Mouse (Mus musculus) midbrain, embryonic 13.5 days (tissue): ENCODE data around the gene Ddost. TPM values are rescaled to one million over a fixed set of nuclear protein-coding genes. Genes with fewer than 3 reads are reported as not detected.
A peak's percentile ranks its signal among the peaks of the same experiment; 100 is the strongest.

Experiments
- ATAC-seq: fragments of 200-750 bp; cut with Nextera tagmentation; 2 replicates; pipeline ENCODE4 v1.8.0; 2017; ENCODE audit warnings: mild to moderate bottlenecking, moderate TSS enrichment, moderate library complexity
- H3K27ac ChIP-seq: fragments of 300-500 bp; sonication (generic); 2 replicates; pipeline ENCODE4 v1.5.1; 2015; ENCODE audit warnings: inconsistent platforms, mild to moderate bottlenecking, moderate library complexity
- H3K27me3 ChIP-seq: fragments of 300-500 bp; sonication (generic); 2 replicates; pipeline ENCODE4 v1.6.1; 2015; ENCODE audit warnings: mild to moderate bottlenecking, inconsistent platforms
- H3K36me3 ChIP-seq: fragments of 300-500 bp; sonication (generic); 2 replicates; pipeline ENCODE4 v1.6.1; 2015; ENCODE audit warnings: mild to moderate bottlenecking, inconsistent platforms
- H3K4me1 ChIP-seq: fragments of 300-500 bp; sonication (generic); replicated peaks from 2 replicates; pipeline ENCODE4 v1.6.1; 2015; ENCODE audit warnings: inconsistent platforms
- H3K4me2 ChIP-seq: fragments of 300-500 bp; sonication (generic); replicated peaks from 2 replicates; pipeline ENCODE4 v1.6.1; 2015; ENCODE audit warnings: moderate library complexity, mild to moderate bottlenecking, inconsistent platforms
- H3K4me3 ChIP-seq: fragments of 300-500 bp; sonication (generic); replicated peaks from 2 replicates; pipeline ENCODE4 v1.5.1; 2015; ENCODE audit warnings: mild to moderate bottlenecking, inconsistent platforms
- H3K9ac ChIP-seq: fragments of 300-500 bp; sonication (generic); replicated peaks from 2 replicates; pipeline ENCODE4 v1.6.1; 2015; ENCODE audit warnings: mild to moderate bottlenecking, inconsistent platforms
- H3K9me3 ChIP-seq: fragments of 300-500 bp; sonication (generic); 2 replicates; pipeline ENCODE4 v1.6.1; 2016; ENCODE audit warnings: mild to moderate bottlenecking, inconsistent platforms
- WGBS: fragments of 180-500 bp; shearing (Covaris S2); methylation state at CpG from one replicate; pipeline ENCODE4 v1.1.7; 2015; 5-methylcytosine and 5-hydroxymethylcytosine counted together
- polyA plus RNA-seq: library from polyadenylated mRNA; unstranded; fragments of >200 nt; fragmentation: Nextera tagmentation; extraction: Ambion mirVana; gene quantifications from 2 replicates; pipeline ENCODE4 v1.2.1, GENCODE M21; 2015

Ddost gene
- 192 and 200 TPM in 2 replicates for polyA plus RNA-seq

DNA sequence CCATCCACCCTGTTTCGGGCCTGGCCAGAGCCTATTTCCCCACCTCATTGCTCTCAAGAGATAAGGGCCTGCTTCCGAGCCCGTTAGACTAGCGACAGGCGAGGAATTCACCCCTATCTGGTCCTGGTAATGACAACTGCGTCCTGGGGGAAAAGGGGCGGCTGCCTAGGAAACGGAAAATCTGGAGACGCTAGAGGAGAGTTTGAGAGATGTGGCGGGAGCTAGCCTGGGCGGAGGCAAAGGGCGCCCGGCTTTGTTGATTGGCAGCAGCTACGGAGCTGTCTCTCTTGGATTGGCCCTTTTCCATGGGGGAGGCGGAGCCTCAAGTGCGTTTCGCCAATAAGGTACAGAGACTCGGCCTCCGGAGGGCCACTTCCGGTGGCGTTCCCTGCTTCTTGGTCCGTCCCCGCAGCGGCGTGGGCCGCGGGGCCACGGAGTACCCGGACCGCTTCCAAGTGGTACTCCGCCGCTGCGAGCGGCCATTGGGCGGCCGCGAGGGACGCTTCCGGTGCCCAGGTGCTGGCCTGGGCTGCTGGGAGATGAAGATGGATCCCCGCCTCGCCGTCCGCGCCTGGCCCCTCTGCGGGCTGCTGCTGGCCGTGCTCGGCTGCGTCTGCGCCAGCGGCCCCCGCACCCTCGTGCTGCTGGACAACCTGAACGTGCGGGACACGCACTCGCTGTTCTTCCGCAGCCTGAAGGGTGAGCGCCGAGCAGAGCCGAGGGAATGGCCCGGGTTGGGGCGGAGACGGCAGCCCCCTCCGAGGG lies at the start of gene Ddost:
TSS of gene Ddost (plus strand) at position 391 of the 765 bp plus-strand sequence.
- under 1% methylated on average over 64 of the region's 64 CpGs for WGBS
- ATAC-seq = peak; percentile 99

DNA sequence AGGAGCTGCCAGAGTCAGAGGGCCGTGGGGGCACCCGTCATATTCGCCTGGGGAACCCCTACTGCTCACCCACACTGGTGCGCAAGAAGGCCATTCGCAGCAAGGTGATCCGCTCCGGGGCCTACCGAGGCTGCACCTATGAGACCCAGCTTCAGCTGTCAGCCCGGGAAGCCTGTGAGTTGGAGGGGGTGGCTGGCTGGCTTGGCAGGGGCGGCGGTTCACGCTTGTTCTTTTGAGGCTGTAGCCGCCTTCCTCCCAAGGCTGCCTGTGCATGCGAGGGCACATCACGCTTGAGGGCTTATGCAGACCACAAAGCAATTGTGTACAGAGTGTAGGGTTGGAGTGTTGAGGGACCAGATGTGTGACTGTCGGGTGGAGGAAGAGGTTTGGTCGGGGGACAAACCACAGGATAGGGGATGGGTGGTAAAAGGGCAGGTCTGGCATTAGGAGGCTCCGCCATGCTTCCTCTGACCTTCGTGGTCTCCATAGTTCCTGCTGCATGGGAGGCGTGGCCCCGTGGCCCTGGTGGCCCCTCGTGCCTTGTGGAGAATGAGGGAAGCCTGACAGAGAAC lies 47.3 kb upstream of the Ddost start:
- Histone ChIP-seq H3K36me3 (peaks cover 6% of the 10 kb centered on the region; the same call in 1 of the 2 replicates), H3K27ac (no peak overlapping the region), H3K27me3 (peaks cover 44% of the 10 kb centered on the region), H3K4me1 (peaks cover 15% of the 10 kb centered on the region), H3K4me3 (no peak overlapping the region), H3K4me2 (no peak overlapping the region), H3K9ac (no peak overlapping the region), H3K9me3 (no peaks in the 10 kb centered on the region)
- WGBS = 82% methylated on average over 22 of the region's 22 CpGs
- ATAC-seq = no peak

More for the DNA sequence above, at the start of gene Ddost:
- H3K27me3 ChIP-seq = no peaks in the 10 kb centered on the region
- peak within 1 kb of the TSS; percentile 80 for H3K27ac ChIP-seq
- peak within 1 kb of the TSS; percentile 92 for H3K4me3 ChIP-seq
- peak within 1 kb of the TSS; percentile 92 for H3K4me2 ChIP-seq
- H3K36me3 ChIP-seq = peaks cover 24% of the 10 kb centered on the region
- no peaks in the 10 kb centered on the region for H3K9me3 ChIP-seq
- peaks cover 31% of the 10 kb centered on the region for H3K4me1 ChIP-seq
- peak within 1 kb of the TSS; percentile 94 for H3K9ac ChIP-seq

DNA sequence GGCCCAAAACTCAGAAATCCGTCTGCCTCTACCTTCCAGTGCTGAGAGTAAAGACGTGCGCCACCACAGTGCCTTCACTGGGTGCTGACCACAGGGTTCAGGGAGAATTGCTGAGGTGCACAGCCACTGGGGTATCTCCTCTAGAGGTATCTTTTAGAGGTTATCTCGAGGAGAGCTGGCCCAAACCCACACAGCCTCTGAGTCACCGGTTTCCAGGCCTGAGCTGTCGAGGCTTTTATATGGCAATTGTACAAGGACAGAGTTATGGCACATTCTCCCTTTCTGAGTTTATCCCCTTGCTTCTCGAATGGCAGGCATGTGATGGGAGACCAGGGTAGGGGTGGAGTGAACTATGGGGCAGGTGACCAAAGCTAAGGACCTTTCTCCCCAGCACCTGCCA lies 45.9 kb upstream of the Ddost start:
- H3K4me1 ChIP-seq = peaks cover 14% of the 10 kb centered on the region
- ATAC-seq = no peak
- peaks cover 41% of the 10 kb centered on the region for H3K27me3 ChIP-seq
- peaks cover 6% of the 10 kb centered on the region; the same call in 1 of the 2 replicates for H3K36me3 ChIP-seq
- WGBS = 79% methylated on average over 7 of the region's 7 CpGs
- no peak overlapping the region for H3K4me3 ChIP-seq
- H3K9ac ChIP-seq = no peak overlapping the region
- H3K9me3 ChIP-seq = no peaks in the 10 kb centered on the region
- H3K27ac ChIP-seq = no peak overlapping the region
- no peak overlapping the region for H3K4me2 ChIP-seq

DNA sequence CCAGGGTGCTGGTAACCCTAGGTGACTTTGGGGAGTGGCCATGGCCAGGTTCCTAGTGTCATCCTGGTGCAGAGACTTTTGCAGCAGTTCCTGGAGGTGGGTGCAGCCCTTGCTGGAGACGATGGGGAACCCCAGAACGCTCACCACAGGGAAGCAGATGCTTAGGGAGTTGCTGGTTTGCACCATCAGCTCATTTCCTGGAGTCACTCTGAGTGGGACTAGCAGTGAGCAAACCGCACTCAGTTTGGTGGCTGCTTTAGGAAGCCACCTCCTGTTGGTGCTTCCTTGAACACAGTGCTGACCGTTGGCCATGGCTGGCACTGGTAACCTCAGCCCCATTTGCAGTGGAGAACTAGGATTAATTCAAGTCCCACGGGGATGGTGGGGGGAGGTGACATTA lies 45.0 kb upstream of the Ddost start:
- Histone ChIP-seq H3K36me3 (peaks cover 6% of the 10 kb centered on the region; the same call in 1 of the 2 replicates), H3K4me2 (no peak overlapping the region), H3K9me3 (no peaks in the 10 kb centered on the region), H3K4me3 (no peak overlapping the region), H3K27ac (no peak overlapping the region), H3K9ac (no peak overlapping the region), H3K27me3 (peaks cover 41% of the 10 kb centered on the region), H3K4me1 (peaks cover 14% of the 10 kb centered on the region)
- WGBS = 89% methylated on average over 5 of the region's 5 CpGs
- ATAC-seq = no peak

DNA sequence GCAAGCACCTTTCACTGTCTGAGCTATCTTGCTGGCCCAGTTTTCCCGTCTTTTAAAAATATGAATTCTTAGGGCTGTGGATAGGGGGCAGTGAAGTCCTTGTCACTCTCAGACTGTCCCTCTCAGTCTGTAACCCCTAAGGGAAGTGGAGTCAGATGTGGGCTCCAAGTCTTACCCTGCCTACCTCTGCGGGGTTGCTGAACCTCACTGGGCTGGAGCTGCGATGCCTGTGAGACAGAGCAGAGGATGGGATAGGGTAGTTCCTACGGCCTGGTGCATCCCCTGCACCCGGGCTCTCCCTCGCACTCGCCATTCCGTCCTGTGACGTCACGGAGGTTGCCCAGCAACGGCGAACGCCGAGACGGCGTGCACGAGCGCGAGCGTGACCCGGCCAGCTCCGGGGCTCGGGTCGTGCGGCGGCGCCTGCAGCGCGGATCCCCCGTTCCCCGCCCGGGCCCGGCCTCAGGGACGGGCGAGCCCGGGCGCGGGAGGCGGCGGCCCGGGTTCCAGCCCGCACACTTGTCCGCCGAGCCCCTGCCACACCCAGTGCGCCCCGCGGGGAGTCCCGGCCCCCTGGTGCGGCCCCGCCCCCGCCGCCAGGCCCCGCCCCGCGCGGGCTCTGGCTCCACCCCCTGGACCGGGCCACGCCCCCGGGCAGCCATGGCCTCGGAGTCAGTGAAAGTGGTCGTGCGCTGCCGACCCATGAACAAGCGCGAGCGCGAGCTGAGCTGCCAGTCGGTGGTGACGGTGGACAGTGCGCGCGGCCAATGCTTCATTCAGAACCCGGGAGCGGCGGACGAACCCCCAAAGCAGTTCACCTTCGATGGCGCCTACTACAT lies 42.5 kb upstream of the Ddost start:
- Histone ChIP-seq H3K4me3 (peak overlapping the region; percentile 67), H3K27me3 (peaks cover 32% of the 10 kb centered on the region), H3K9me3 (no peaks in the 10 kb centered on the region), H3K9ac (peak overlapping the region; percentile 58), H3K4me1 (peaks cover 14% of the 10 kb centered on the region), H3K27ac (peak overlapping the region; percentile 56; the same call in 1 of the 2 replicates), H3K36me3 (peaks cover 6% of the 10 kb centered on the region; the same call in 1 of the 2 replicates), H3K4me2 (peak overlapping the region; percentile 89)
- ATAC-seq = peak; percentile 93
- WGBS = under 1% methylated on average over 58 of the region's 78 CpGs

DNA sequence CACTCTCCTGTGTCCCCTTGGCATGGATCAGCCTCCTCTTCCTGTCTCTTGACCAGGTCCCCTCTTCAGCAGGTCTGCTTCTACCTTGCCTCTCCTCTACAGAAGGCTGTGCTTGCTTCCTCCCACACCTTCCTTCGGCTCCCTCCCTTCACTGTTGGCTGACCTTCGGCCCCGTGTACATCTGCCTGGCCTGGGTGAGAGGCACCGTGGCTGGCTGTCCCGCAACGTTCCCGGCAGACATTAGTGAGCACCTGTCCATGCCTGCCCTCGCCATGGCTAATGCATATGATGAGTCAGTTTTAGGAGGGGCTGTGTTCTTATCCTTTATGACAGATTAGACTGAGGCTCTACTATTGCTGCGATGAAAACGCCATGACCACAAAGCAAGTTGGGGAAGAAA lies 36.7 kb upstream of the Ddost start:
- H3K36me3 ChIP-seq = no peaks in the 10 kb centered on the region
- H3K4me3 ChIP-seq = no peak overlapping the region
- H3K27me3 ChIP-seq = peaks cover 21% of the 10 kb centered on the region
- H3K9ac ChIP-seq = no peak overlapping the region
- H3K27ac ChIP-seq = no peak overlapping the region
- no peaks in the 10 kb centered on the region for H3K9me3 ChIP-seq
- peaks cover 6% of the 10 kb centered on the region for H3K4me1 ChIP-seq
- WGBS = 93% methylated on average over 10 of the region's 10 CpGs
- H3K4me2 ChIP-seq = no peak overlapping the region
- no peak for ATAC-seq

DNA sequence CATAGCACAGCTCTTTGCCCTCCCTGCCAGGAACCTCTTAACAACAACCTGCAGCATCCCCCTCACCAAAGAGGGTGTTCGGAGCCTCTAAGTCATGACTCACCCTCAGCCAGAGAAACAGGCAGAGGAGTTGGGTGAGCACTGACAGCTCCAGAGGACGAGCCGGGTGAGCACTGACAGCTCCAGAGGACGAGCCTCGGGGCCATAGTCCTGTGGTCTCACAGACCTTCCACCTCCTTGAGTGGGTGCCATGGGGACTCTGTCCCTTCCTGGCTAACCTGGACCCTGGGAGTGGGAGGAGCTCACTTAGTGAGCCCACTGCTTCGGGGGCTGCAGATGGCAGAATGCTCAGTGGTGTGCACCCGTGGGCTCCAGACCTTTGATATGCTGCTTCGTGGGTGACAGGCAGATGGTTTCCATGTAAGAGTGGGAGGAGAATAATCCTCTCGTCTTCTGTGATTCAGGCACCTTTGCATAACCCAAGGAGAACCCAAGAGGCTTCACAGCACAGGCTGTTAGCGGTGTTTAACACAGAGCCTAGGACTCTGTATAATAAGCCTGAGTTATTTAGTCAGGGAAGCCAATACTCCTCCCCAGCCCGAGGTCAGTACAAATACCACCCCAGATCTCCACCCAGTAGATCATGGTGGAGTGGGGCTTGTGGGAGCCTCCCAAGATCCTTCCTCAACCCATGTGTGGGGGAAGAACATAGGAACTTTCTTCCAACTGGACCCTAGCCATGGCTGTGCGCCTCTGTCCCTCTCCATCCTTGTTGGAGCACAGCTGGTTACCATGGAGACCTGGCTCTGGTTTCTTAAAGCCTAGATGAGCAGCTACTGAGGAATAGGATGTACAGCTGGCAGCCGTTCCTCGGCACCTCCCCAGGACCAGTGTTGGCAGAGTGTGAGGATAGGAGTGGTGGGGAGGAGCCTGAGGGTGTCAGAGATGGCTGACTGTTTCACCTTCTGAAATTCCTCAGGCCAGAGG lies 32.2 kb upstream of the Ddost start:
- Histone ChIP-seq H3K4me1 (0 out of 2 replicates have a peak, but pooled peaks cover 4% of the 10 kb centered on the region), H3K4me3 (no peak overlapping the region), H3K4me2 (no peak overlapping the region), H3K9me3 (no peaks in the 10 kb centered on the region), H3K27me3 (no peaks in the 10 kb centered on the region), H3K9ac (no peak overlapping the region), H3K27ac (no peak overlapping the region), H3K36me3 (no peaks in the 10 kb centered on the region)
- WGBS = 71% methylated on average over 14 of the region's 14 CpGs
- ATAC-seq = no peak

DNA sequence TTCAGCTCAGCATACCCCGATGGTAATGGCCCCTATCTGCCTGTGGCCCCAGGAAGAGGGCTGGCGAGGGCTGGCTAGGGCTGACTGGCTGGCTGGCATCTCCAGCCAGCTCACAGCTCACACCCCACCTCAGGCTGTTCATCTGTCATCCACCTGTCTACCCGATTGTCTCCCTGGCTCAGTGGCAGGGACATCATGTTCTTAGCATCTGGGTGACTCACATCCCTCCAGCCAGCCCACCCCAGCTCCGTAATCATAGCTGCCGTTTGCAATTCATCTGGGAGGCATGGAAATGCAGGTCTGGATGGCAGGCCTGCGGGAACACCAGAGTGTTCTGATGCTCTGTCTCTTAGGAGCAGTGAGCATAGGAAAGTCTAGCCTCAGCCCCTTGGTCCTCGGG lies 26.2 kb upstream of the Ddost start:
- H3K36me3 ChIP-seq = no peaks in the 10 kb centered on the region
- no peaks in the 10 kb centered on the region for H3K9me3 ChIP-seq
- no peak overlapping the region for H3K4me2 ChIP-seq
- 84% methylated on average over 7 of the region's 7 CpGs for WGBS
- no peak overlapping the region for H3K4me3 ChIP-seq
- no peak overlapping the region for H3K27ac ChIP-seq
- H3K27me3 ChIP-seq = 0 out of 2 replicates have a peak, but pooled peaks cover 7% of the 10 kb centered on the region
- ATAC-seq = no peak
- H3K9ac ChIP-seq = no peak overlapping the region
- no peaks in the 10 kb centered on the region for H3K4me1 ChIP-seq

DNA sequence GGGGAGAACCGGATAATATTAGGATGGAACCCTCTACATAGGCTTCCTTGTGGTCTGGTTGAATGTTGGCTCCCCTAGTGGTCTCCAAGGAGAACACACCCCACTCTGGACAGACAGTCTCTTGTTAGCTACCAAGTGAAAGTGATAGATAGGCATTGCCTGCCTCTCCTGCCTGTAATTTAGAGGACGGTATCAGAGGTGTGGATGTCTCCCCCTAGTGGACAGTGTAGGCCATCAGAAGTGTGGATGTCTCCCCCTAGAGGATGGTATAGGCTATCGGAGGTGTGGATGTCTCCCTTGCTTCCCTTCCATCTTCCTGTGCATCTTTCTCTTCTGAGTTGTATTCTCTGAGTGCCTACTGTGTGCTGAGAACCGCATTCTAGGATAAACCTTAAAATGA lies 21.7 kb upstream of the Ddost start:
- no peak overlapping the region for H3K4me3 ChIP-seq
- no peaks in the 10 kb centered on the region for H3K36me3 ChIP-seq
- WGBS = 22% methylated on average over 4 of the region's 4 CpGs
- ATAC-seq = peak; percentile 58; the same call in 1 of the 2 replicates
- H3K4me2 ChIP-seq = no peak overlapping the region
- H3K4me1 ChIP-seq = no peaks in the 10 kb centered on the region
- no peak overlapping the region for H3K27ac ChIP-seq
- H3K27me3 ChIP-seq = 0 out of 2 replicates have a peak, but pooled peaks cover 3% of the 10 kb centered on the region
- 0 out of 2 replicates have a peak, but pooled peaks cover 6% of the 10 kb centered on the region for H3K9me3 ChIP-seq
- H3K9ac ChIP-seq = no peak overlapping the region

DNA sequence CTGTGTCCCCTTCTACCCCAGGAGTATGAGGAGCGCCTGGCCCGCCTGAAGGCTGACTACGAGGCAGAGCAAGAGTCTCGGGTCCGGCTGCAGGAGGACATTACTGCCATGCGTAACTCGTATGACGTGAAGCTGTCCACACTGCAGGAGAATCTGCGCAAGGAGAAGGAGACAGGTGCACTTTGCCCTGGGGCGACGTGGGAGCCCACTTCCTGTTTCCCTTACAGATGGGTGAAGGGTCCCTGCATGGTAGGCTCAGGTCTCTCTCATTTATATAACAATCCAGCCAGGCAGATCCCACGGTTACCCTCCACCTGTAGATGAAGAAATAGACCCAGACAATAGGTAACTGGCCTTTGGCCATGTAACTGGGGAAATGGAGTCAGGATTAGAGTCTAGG lies 18.1 kb upstream of the Ddost start:
- no peaks in the 10 kb centered on the region for H3K4me1 ChIP-seq
- no peak overlapping the region for H3K4me2 ChIP-seq
- 86% methylated on average over 12 of the region's 12 CpGs for WGBS
- 0 out of 2 replicates have a peak, but pooled peaks cover 4% of the 10 kb centered on the region for H3K27me3 ChIP-seq
- no peak overlapping the region for H3K27ac ChIP-seq
- no peak for ATAC-seq
- no peak overlapping the region for H3K9ac ChIP-seq
- no peaks in the 10 kb centered on the region for H3K36me3 ChIP-seq
- H3K4me3 ChIP-seq = no peak overlapping the region
- H3K9me3 ChIP-seq = 0 out of 2 replicates have a peak, but pooled peaks cover 6% of the 10 kb centered on the region

DNA sequence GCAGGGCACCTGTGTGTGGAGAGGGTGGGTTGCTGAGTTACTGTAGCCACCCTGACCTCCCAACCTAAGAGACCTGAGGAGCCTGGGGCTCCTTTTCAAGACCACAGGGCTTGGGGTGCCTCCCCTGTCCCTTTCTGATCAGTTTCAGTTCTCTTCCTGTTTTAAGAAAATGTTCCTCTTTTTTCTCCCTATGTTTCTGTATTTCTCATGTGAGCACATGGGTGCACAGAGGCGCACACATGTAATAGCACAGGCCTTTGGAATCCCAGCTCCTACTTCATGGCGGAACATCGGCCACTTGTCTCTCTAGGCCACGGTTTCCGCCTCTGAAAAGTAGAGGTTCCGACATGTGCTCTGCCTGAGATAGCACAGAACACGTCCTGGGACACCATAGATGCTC lies 15.8 kb upstream of the Ddost start:
- Histone ChIP-seq H3K4me3 (no peak overlapping the region), H3K9me3 (0 out of 2 replicates have a peak, but pooled peaks cover 6% of the 10 kb centered on the region), H3K27ac (no peak overlapping the region), H3K9ac (no peak overlapping the region), H3K27me3 (0 out of 2 replicates have a peak, but pooled peaks cover 4% of the 10 kb centered on the region), H3K4me1 (no peaks in the 10 kb centered on the region), H3K36me3 (no peaks in the 10 kb centered on the region), H3K4me2 (no peak overlapping the region)
- 84% methylated on average over 7 of the region's 7 CpGs for WGBS
- no peak for ATAC-seq
